Mouse (Mus musculus) embryonic facial prominence, embryonic 13.5 days (tissue): ENCODE data around the gene Mb21d2. TPM values are rescaled to one million over a fixed set of nuclear protein-coding genes. Genes with fewer than 3 reads are reported as not detected.
A peak's percentile ranks its signal among the peaks of the same experiment; 100 is the strongest.

Experiments
- ATAC-seq: fragments of 200-750 bp; cut with Nextera tagmentation; 2 replicates; pipeline ENCODE4 v1.8.0; 2017; ENCODE audit warnings: low read depth; ENCODE audit not compliant: insufficient number of reproducible peaks, insufficient read depth, low FRiP score, low TSS enrichment
- H3K27ac ChIP-seq: fragments of 300-500 bp; sonication (generic); 2 replicates; pipeline ENCODE4 v1.5.1; 2015; ENCODE audit warnings: moderate library complexity, mild to moderate bottlenecking, inconsistent platforms
- H3K27me3 ChIP-seq: fragments of 300-500 bp; sonication (generic); 2 replicates; pipeline ENCODE4 v1.6.1; 2015; ENCODE audit warnings: mild to moderate bottlenecking, inconsistent platforms
- H3K36me3 ChIP-seq: fragments of 300-500 bp; sonication (generic); 2 replicates; pipeline ENCODE4 v1.6.1; 2015; ENCODE audit warnings: mild to moderate bottlenecking, inconsistent platforms
- H3K4me1 ChIP-seq: fragments of 300-500 bp; sonication (generic); 2 replicates; pipeline ENCODE4 v1.6.1; 2015; ENCODE audit warnings: inconsistent platforms
- H3K4me2 ChIP-seq: fragments of 300-500 bp; sonication (generic); 2 replicates; pipeline ENCODE4 v1.6.1; 2015; ENCODE audit warnings: moderate library complexity, mild to moderate bottlenecking, inconsistent platforms
- H3K4me3 ChIP-seq: fragments of 300-500 bp; sonication (generic); 2 replicates; pipeline ENCODE4 v1.5.1; 2015; ENCODE audit warnings: mild to moderate bottlenecking, inconsistent platforms
- H3K9ac ChIP-seq: fragments of 300-500 bp; sonication (generic); 2 replicates; pipeline ENCODE4 v1.6.1; 2015; ENCODE audit warnings: mild to moderate bottlenecking, inconsistent platforms
- H3K9me3 ChIP-seq: fragments of 300-500 bp; sonication (generic); 2 replicates; pipeline ENCODE4 v1.6.1; 2016; ENCODE audit warnings: inconsistent platforms
- WGBS: fragments of 180-500 bp; shearing (Covaris S2); methylation state at CpG from one replicate; pipeline ENCODE4 v1.1.7; 2015; ENCODE audit warnings: mixed read lengths; 5-methylcytosine and 5-hydroxymethylcytosine counted together
- polyA plus RNA-seq: library from polyadenylated mRNA; unstranded; fragments of >200 nt; fragmentation: Nextera tagmentation; extraction: Ambion mirVana; gene quantifications from 2 replicates; pipeline ENCODE4 v1.2.1, GENCODE M21; 2015

The Mb21d2 gene
- polyA plus RNA-seq, 1 experiment from 2014 or later: 6.4 TPM

GRCm38 (mm10) chr16:28928466-28928814 is 1.0 kb downstream of the Mb21d2 start:
- H3K9ac ChIP-seq: peak overlapping the region; percentile 89
- H3K4me3 ChIP-seq: peak overlapping the region; percentile 82
- 0 out of 2 replicates have a peak, but pooled peaks have one; percentile 48 for ATAC-seq
- H3K27me3 ChIP-seq: no peaks in the 10 kb centered on the region; the same call in 1 of the 2 replicates
- no peaks in the 10 kb centered on the region for H3K36me3 ChIP-seq
- peak overlapping the region; percentile 88 for H3K27ac ChIP-seq
- no peaks in the 10 kb centered on the region for H3K9me3 ChIP-seq
- WGBS: under 1% methylated on average over 10 of the region's 10 CpGs
- H3K4me1 ChIP-seq: peaks cover 15% of the 10 kb centered on the region
- peak overlapping the region; percentile 78 for H3K4me2 ChIP-seq

- peaks cover 15% of the 10 kb centered on the region for H3K4me1 ChIP-seq
- no peaks in the 10 kb centered on the region for H3K9me3 ChIP-seq
- no peaks in the 10 kb centered on the region for H3K36me3 ChIP-seq
- peak overlapping the region; percentile 82 for H3K4me3 ChIP-seq
- H3K9ac ChIP-seq: no peak overlapping the region
- no peaks in the 10 kb centered on the region; the same call in 1 of the 2 replicates for H3K27me3 ChIP-seq
- WGBS: 38% methylated on average over 9 of the region's 9 CpGs
- ATAC-seq: no peak
- H3K4me2 ChIP-seq: peak overlapping the region; percentile 78
- H3K27ac ChIP-seq: no peak overlapping the region
Measured at GRCm38 (mm10) chr16:28927381-28927780, 2.1 kb downstream of the Mb21d2 start.

- Histone ChIP-seq H3K36me3 (no peaks in the 10 kb centered on the region), H3K27me3 (no peaks in the 10 kb centered on the region), H3K27ac (no peak overlapping the region), H3K4me2 (no peak overlapping the region), H3K4me1 (peaks cover 16% of the 10 kb centered on the region), H3K9ac (no peak overlapping the region), H3K4me3 (no peak overlapping the region), H3K9me3 (no peaks in the 10 kb centered on the region)
- 49% methylated on average over 11 of the region's 11 CpGs for WGBS
- ATAC-seq: no peak
Measured at GRCm38 (mm10) chr16:28919320-28919885, 10.1 kb downstream of the Mb21d2 start.

GRCm38 (mm10) chr16:28915362-28915761 is 14.1 kb downstream of the Mb21d2 start:
- ATAC-seq: no peak
- no peaks in the 10 kb centered on the region for H3K9me3 ChIP-seq
- H3K4me2 ChIP-seq: no peak overlapping the region
- WGBS: 63% methylated on average over 7 of the region's 7 CpGs
- H3K4me3 ChIP-seq: no peak overlapping the region
- H3K9ac ChIP-seq: no peak overlapping the region
- no peaks in the 10 kb centered on the region for H3K27me3 ChIP-seq
- H3K27ac ChIP-seq: no peak overlapping the region
- peaks cover 16% of the 10 kb centered on the region for H3K4me1 ChIP-seq
- no peaks in the 10 kb centered on the region for H3K36me3 ChIP-seq

- peaks cover 16% of the 10 kb centered on the region for H3K4me1 ChIP-seq
- H3K36me3 ChIP-seq: no peaks in the 10 kb centered on the region
- no peak for ATAC-seq
- whole genome bisulfite sequencing: 78% methylated on average over 1 of the region's 1 CpGs
- H3K27me3 ChIP-seq: no peaks in the 10 kb centered on the region
- no peak overlapping the region for H3K4me3 ChIP-seq
- no peaks in the 10 kb centered on the region for H3K9me3 ChIP-seq
- no peak overlapping the region for H3K4me2 ChIP-seq
- H3K27ac ChIP-seq: no peak overlapping the region
- H3K9ac ChIP-seq: no peak overlapping the region
Measured at GRCm38 (mm10) chr16:28914709-28915108, 14.8 kb downstream of the Mb21d2 start.

- ATAC-seq: no peak
Measured at GRCm38 (mm10) chr16:28911414-28912050, 17.9 kb downstream of the Mb21d2 start.

GRCm38 (mm10) chr16:28906370-28907275 is 22.9 kb downstream of the Mb21d2 start:
- ATAC-seq: no peak
- Histone ChIP-seq H3K27ac (no peak overlapping the region), H3K9ac (no peak overlapping the region), H3K4me3 (no peak overlapping the region), H3K9me3 (no peaks in the 10 kb centered on the region), H3K4me1 (peaks cover 9% of the 10 kb centered on the region; the same call in 1 of the 2 replicates), H3K27me3 (no peaks in the 10 kb centered on the region), H3K36me3 (no peaks in the 10 kb centered on the region), H3K4me2 (no peak overlapping the region)
- 68% methylated on average over 7 of the region's 7 CpGs for WGBS

More at GRCm38 (mm10) chr16:28911414-28912050, 17.9 kb downstream of the Mb21d2 start:
- WGBS: 80% methylated on average over 15 of the region's 15 CpGs
- Histone ChIP-seq H3K9ac (no peak overlapping the region), H3K9me3 (no peaks in the 10 kb centered on the region), H3K36me3 (no peaks in the 10 kb centered on the region), H3K4me2 (no peak overlapping the region), H3K27me3 (no peaks in the 10 kb centered on the region), H3K4me3 (no peak overlapping the region), H3K27ac (no peak overlapping the region), H3K4me1 (peaks cover 16% of the 10 kb centered on the region; the same call in 1 of the 2 replicates)

- no peak overlapping the region for H3K9ac ChIP-seq
- ATAC-seq: no peak
- no peaks in the 10 kb centered on the region for H3K9me3 ChIP-seq
- H3K4me2 ChIP-seq: no peak overlapping the region
- H3K4me1 ChIP-seq: peaks cover 9% of the 10 kb centered on the region; the same call in 1 of the 2 replicates
- no peak overlapping the region for H3K4me3 ChIP-seq
- WGBS: 82% methylated on average over 11 of the region's 11 CpGs
- peaks cover 4% of the 10 kb centered on the region; the same call in 1 of the 2 replicates for H3K27me3 ChIP-seq
- no peak overlapping the region for H3K27ac ChIP-seq
- H3K36me3 ChIP-seq: no peaks in the 10 kb centered on the region
Measured at GRCm38 (mm10) chr16:28905567-28906289, 23.7 kb downstream of the Mb21d2 start.

GRCm38 (mm10) chr16:28902620-28903565 is 26.6 kb downstream of the Mb21d2 start:
- H3K27ac ChIP-seq: no peak overlapping the region
- no peaks in the 10 kb centered on the region for H3K9me3 ChIP-seq

GRCm38 (mm10) chr16:28899161-28899540 is 30.3 kb downstream of the Mb21d2 start:
- H3K4me1 ChIP-seq: peaks cover 23% of the 10 kb centered on the region

More at GRCm38 (mm10) chr16:28902620-28903565, 26.6 kb downstream of the Mb21d2 start:
- Histone ChIP-seq H3K9ac (no peak overlapping the region), H3K4me2 (no peak overlapping the region), H3K4me1 (peaks cover 23% of the 10 kb centered on the region), H3K4me3 (no peak overlapping the region), H3K36me3 (no peaks in the 10 kb centered on the region), H3K27me3 (peaks cover 4% of the 10 kb centered on the region; the same call in 1 of the 2 replicates)
- 75% methylated on average over 14 of the region's 14 CpGs for WGBS
- no peak for ATAC-seq

More at GRCm38 (mm10) chr16:28899161-28899540, 30.3 kb downstream of the Mb21d2 start:
- peaks cover 4% of the 10 kb centered on the region; the same call in 1 of the 2 replicates for H3K27me3 ChIP-seq
- no peak overlapping the region for H3K4me3 ChIP-seq
- no peak overlapping the region for H3K27ac ChIP-seq
- no peaks in the 10 kb centered on the region for H3K9me3 ChIP-seq
- no peak for ATAC-seq
- WGBS: 46% methylated on average over 4 of the region's 4 CpGs
- no peak overlapping the region for H3K9ac ChIP-seq
- H3K36me3 ChIP-seq: no peaks in the 10 kb centered on the region
- 0 out of 2 replicates have a peak overlapping the region, but pooled peaks have one; percentile 27 for H3K4me2 ChIP-seq
